Mouse (Mus musculus): ENCODE measurements around the gene Nt5dc1. TPM values are rescaled to one million over a fixed set of nuclear protein-coding genes. Genes with fewer than 3 reads are reported as not detected.

Nt5dc1 gene
- polyA plus RNA-seq, 1 experiment = 6.6 TPM

DNA sequence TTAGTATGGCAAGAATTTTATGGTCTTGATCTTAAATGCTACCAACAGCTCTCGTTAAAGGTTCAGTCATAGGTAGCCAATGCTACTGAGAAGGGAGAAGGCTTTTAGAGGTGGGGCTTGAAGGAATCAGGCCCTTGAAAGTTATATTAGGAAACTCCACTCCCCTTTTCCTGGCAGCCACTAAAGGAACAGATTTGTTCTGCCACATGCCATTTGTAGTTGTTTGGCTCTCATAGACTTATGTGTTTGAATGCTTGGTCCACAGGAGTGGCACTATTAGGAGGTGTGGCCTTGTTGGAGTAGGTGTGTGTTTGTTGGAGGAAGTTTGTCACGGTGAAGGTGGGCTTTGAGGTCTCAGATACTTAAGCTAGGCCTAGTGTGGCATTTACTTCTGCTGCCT lies 97.5 kb downstream of the Nt5dc1 start:
- no peak overlapping the region for H3K4me3 ChIP-seq (replicated peaks; ENCODE audit: extremely low read depth, low read depth, low read length)
- H3K4me1 ChIP-seq (ENCODE audit: control insufficient read depth, insufficient read depth, low read length) = no peaks in the 10 kb centered on the region; the same call in 1 of the 2 replicates
- 55% methylated on average over 2 of the region's 2 CpGs for WGBS
- DNase-seq = no peak
- no peak for TF ChIP-seq POLR2A (IDR thresholded peaks at IDR 0.05; ENCODE audit: borderline replicate concordance, extremely low read depth, low read depth, low read length)
- TF ChIP-seq CTCF (IDR thresholded peaks at IDR 0.05; ENCODE audit: insufficient read depth, low read length) = no peak

DNA sequence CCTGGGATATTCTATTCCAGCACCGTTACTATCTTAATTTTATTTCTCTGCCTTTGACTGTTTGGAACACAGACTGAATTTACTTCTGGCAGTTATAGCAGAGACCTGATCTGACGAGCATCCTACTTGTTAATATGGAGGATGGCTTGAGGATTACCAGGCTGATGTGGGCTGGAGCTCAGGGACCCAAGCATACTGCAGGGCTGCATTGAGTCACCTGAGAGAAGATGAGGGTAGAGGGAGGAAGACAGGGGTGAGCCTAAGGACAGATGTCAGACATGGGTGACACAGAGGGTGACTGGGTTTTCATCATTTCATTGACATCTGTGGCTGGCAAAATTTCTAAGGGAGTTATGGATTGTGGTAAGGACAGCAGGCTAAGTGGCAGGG lies 101.1 kb downstream of the Nt5dc1 start:
- 65% methylated on average over 2 of the region's 2 CpGs for WGBS
- Histone ChIP-seq H3K4me1 (ENCODE audit: control insufficient read depth, insufficient read depth, low read length) (no peaks in the 10 kb centered on the region; the same call in 1 of the 2 replicates), H3K4me3 (replicated peaks; ENCODE audit: extremely low read depth, low read depth, low read length) (no peak overlapping the region)
- DNase-seq = no peak
- TF ChIP-seq POLR2A (IDR thresholded peaks at IDR 0.05; ENCODE audit: borderline replicate concordance, extremely low read depth, low read depth, low read length) (no peak), CTCF (IDR thresholded peaks at IDR 0.05; ENCODE audit: insufficient read depth, low read length) (no peak)

DNA sequence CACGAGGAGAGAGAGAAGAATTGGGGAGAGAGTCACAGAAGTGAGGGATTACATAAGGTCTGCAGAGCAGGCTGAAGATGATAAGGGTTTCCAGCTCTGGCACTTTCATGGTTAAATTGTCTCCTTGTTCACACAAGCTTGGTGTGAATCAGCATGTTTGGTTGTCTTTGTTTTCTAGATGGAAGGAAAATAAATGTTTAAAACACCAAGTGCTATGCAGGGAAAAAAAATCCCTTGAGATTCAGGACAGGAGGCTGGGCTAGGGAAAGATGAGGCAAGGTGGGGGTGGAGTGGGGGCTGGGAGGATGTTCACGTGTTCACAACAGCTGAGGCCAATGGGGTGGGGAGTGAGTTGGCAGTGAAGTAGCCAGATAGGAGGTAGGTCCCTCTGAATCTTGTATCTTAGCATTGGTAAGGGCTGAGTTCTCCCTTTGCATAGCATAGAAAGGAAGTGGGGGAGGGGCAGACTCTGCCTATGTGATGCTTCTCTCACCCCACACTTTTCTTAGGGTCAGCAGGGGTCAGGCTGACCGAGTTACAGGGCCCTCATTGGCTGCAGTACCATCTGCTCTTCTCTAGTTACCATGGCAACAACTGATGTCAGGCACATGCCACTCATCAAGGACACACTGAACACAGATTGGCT lies 101.7 kb downstream of the Nt5dc1 start:
- DNase-seq = no peak
- Histone ChIP-seq H3K4me1 (ENCODE audit: control insufficient read depth, insufficient read depth, low read length) (no peaks in the 10 kb centered on the region; the same call in 1 of the 2 replicates), H3K4me3 (replicated peaks; ENCODE audit: extremely low read depth, low read depth, low read length) (no peak overlapping the region)
- WGBS = 16% methylated on average over 3 of the region's 3 CpGs
- TF ChIP-seq POLR2A (IDR thresholded peaks at IDR 0.05; ENCODE audit: borderline replicate concordance, extremely low read depth, low read depth, low read length) (no peak), CTCF (IDR thresholded peaks at IDR 0.05; ENCODE audit: insufficient read depth, low read length) (no peak)

DNA sequence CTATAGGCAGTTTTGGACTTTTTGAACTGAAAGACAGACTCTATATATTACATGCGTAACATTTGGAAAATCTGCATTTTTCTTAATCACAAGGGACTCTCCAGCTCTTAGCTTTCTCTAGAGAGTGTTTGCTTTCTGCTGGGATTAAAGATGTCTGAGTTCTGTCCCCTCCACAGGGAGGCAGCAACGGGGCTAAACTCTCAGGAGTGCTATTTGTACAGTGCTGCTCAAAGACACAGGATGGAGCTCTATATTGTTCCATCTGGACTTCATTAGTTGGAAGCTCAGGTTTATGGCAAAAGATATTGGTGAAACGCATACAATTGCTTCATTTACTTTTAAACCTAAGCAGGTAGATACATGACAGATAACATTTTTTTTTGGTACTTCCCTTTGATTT lies 105.8 kb downstream of the Nt5dc1 start:
- TF ChIP-seq CTCF (IDR thresholded peaks at IDR 0.05; ENCODE audit: insufficient read depth, low read length) (no peak), POLR2A (IDR thresholded peaks at IDR 0.05; ENCODE audit: borderline replicate concordance, extremely low read depth, low read depth, low read length) (no peak)
- no peaks in the 10 kb centered on the region for H3K4me1 ChIP-seq (ENCODE audit: control insufficient read depth, insufficient read depth, low read length)
- WGBS = 63% methylated on average over 3 of the region's 3 CpGs
- DNase-seq = no peak
- no peak overlapping the region for H3K4me3 ChIP-seq (replicated peaks; ENCODE audit: extremely low read depth, low read depth, low read length)

DNA sequence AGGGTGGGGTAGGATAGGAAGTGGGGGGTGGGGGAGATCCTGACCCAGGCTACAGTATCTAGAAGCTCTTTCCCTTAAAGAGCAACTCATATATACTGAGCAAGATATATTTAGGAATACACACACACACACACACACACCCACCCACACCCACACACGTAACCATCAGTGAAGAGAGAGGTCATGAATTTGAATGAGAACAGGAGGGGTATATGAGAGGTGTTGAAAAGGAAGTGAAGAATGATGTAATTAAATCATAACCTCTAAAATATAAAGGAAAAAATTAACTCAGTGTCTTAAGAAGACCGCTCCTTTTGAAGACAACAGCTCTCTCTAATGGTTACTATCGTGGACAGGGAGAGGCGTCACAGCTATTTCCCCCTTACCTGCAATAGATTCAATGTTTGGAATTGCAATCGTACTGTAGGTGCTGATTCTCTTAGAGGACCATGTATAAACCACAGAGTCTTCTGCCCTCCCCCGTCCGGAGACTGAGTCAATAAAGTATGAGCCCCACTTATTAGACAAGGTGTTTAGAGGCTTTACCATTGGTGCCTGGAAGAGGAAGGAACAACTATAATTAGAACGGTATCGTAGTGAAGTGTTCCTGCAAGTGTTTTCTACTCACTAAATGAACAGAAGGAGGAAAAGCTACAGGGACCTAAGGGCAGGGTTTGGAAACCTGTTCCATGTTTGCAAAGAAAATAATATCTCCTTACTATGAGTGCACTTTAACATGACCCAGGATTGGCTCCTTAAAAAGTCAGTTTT lies 108.3 kb downstream of the Nt5dc1 start:
- no peak for DNase-seq

DNA sequence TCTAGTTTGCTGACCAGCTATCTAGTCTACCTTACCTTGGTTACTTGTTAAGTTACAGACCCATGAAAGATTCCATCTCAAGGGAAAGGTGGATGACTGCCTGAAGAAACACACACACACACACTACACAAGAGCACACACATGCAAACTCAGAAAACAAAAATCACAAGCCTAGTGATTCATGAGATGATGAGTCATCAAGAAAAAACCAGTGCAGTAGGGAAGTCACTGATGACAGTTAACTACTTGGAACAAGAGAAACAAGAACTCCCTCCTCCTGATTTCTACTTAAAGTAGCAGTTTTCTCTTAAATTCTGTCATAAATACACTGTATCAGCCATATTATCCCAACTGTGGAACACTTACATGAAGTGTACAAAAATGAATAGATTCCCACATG lies 111.3 kb downstream of the Nt5dc1 start:
- TF ChIP-seq POLR2A (IDR thresholded peaks at IDR 0.05; ENCODE audit: borderline replicate concordance, extremely low read depth, low read depth, low read length) = no peak
- no peak for TF ChIP-seq CTCF (IDR thresholded peaks at IDR 0.05; ENCODE audit: insufficient read depth, low read length)
- Histone ChIP-seq H3K4me3 (replicated peaks; ENCODE audit: extremely low read depth, low read depth, low read length) (no peak overlapping the region), H3K4me1 (ENCODE audit: control insufficient read depth, insufficient read depth, low read length) (no peaks in the 10 kb centered on the region)
- no peak for DNase-seq

More for the DNA sequence above, 108.3 kb downstream of the Nt5dc1 start:
- TF ChIP-seq CTCF (IDR thresholded peaks at IDR 0.05; ENCODE audit: insufficient read depth, low read length) = no peak
- no peak for TF ChIP-seq POLR2A (IDR thresholded peaks at IDR 0.05; ENCODE audit: borderline replicate concordance, extremely low read depth, low read depth, low read length)
- WGBS = 61% methylated on average over 9 of the region's 9 CpGs
- Histone ChIP-seq H3K4me1 (ENCODE audit: control insufficient read depth, insufficient read depth, low read length) (no peaks in the 10 kb centered on the region), H3K4me3 (replicated peaks; ENCODE audit: extremely low read depth, low read depth, low read length) (no peak overlapping the region)

DNA sequence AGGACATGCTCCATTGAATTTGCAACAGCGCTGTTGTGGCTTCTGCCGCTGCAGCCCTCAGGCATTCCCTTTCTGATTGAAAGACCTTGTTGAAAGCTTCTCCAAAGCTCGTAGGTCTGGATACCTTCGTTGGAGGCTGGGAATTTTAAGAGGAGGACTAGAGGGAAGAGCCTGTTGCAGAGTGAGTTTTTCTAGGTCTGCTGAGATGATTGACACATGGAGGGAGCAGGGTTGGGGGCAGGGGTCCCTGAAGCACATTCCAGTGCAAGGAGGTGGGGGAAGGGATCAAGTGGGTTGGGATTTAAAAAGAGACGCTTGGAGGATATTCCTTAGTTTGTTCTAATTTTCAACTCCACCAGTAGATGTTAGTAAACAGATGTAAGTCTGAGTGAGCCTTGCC lies 118.0 kb downstream of the Nt5dc1 start:
- DNase-seq = no peak
- peak overlapping the region; percentile 26 for H3K4me3 ChIP-seq (replicated peaks; ENCODE audit: extremely low read depth, low read depth, low read length)
- 51% methylated on average over 5 of the region's 5 CpGs for WGBS
- TF ChIP-seq CTCF (IDR thresholded peaks at IDR 0.05; ENCODE audit: insufficient read depth, low read length) = no peak
- no peak for TF ChIP-seq POLR2A (IDR thresholded peaks at IDR 0.05; ENCODE audit: borderline replicate concordance, extremely low read depth, low read depth, low read length)
- peaks cover 3% of the 10 kb centered on the region; the same call in 1 of the 2 replicates for H3K4me1 ChIP-seq (ENCODE audit: control insufficient read depth, insufficient read depth, low read length)

DNA sequence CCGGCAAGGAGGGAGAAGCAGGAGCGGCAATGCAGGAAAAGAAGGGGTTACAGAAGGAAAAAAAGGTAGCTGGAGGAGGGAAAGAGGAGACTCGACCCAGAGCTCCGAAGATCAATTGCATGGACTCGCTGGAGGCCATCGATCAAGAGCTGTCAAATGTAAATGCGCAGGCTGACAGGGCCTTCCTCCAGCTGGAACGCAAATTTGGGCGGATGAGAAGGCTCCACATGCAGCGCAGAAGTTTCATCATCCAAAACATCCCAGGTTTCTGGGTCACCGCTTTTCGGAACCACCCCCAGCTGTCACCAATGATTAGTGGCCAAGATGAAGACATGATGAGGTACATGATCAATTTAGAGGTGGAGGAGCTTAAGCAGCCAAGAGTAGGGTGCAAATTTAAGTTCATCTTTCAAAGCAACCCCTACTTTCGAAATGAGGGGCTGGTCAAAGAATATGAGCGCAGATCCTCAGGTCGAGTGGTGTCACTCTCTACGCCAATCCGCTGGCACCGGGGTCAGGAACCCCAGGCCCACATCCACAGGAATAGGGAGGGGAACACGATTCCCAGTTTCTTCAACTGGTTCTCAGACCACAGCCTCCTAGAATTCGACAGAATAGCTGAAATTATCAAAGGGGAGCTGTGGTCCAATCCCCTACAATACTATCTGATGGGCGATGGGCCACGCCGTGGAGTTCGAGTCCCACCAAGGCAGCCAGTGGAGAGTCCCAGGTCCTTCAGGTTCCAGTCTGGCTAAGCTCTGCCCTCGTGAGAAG lies 120.2 kb downstream of the Nt5dc1 start:
- Histone ChIP-seq H3K4me1 (ENCODE audit: control insufficient read depth, insufficient read depth, low read length) (peaks cover 3% of the 10 kb centered on the region; the same call in 1 of the 2 replicates), H3K4me3 (replicated peaks; ENCODE audit: extremely low read depth, low read depth, low read length) (peak overlapping the region; percentile 68)
- TF ChIP-seq POLR2A (IDR thresholded peaks at IDR 0.05; ENCODE audit: borderline replicate concordance, extremely low read depth, low read depth, low read length) = no peak
- no peak for TF ChIP-seq CTCF (IDR thresholded peaks at IDR 0.05; ENCODE audit: insufficient read depth, low read length)
- 42% methylated on average over 25 of the region's 25 CpGs for WGBS
- DNase-seq = no peak

DNA sequence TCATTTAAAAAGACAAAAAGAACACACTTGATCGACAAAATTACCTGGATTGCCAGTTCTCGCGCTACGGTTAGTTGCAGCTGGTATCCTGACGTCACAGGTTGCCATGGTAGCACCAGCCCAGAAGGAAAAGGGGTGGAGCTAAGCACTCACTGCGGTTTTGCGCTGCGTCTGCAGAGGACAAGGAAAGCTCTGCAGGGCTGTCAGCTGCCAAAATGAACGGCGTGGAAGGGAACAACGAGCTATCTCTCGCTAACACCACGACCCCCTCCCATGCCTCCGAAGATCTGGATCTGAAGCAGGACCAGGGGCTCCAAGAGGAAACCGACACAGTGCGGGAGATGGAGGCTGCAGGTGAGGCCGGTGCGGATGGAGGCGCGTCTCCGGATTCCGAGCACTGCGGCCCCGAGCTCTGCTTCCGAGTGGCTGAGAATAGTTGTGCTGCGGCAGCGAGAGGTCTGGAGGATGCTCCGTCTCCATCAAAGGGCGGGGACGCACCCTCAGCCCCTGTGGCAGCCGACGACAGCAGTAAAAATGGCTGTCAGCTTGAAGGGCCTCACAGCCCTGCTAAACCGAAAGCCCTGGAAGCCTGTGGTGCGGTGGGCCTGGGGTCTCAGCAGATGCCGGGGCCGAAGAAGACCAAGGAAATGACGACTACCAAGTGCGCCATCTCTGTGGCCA lies 120.9 kb downstream of the Nt5dc1 start, which contains the start of gene Tspyl4:
TSS of gene Tspyl4 (plus strand) at position 144 of the 681 bp plus-strand sequence.
- DNase-seq = peak; percentile 89
- TF ChIP-seq POLR2A (IDR thresholded peaks at IDR 0.05; ENCODE audit: borderline replicate concordance, extremely low read depth, low read depth, low read length) (peak; percentile 82; the same call in 1 of the 2 replicates), CTCF (IDR thresholded peaks at IDR 0.05; ENCODE audit: insufficient read depth, low read length) (no peak)
- WGBS = 2% methylated on average over 38 of the region's 38 CpGs
- Histone ChIP-seq H3K4me1 (ENCODE audit: control insufficient read depth, insufficient read depth, low read length) (peaks cover 3% of the 10 kb centered on the region; the same call in 1 of the 2 replicates), H3K4me3 (replicated peaks; ENCODE audit: extremely low read depth, low read depth, low read length) (peak within 1 kb of the TSS; percentile 68)

Measured in lung, adult 2 months (tissue).